Mouse (Mus musculus): ENCODE measurements around the gene Pkdcc. TPM values are rescaled to one million over a fixed set of nuclear protein-coding genes. Genes with fewer than 3 reads are reported as not detected.
A peak's percentile ranks its signal among the peaks of the same experiment; 100 is the strongest.

Gene Pkdcc
- polyA plus RNA-seq, 1 experiment from 2014 or later, result 10.7 TPM

DNA sequence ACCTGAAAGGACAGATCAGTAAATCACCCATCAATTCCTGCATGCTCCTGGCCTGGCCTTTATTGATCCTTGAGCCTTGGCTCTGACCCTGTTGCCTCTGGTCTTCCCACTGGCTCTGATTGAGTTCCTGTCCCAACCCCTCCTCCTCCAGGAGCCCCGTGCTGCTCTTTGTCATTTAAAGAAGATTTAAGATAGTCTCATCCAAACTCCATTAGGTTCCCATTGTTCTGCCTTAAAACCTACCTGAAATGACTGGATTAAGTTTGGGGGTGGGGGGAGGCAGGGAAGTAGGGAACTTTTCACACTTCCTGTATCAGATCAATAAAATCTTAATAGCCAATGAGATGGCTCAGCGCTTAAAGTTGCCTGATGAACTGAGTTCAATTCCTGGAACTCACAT is 33.4 kb downstream of the Pkdcc start:
- ATAC-seq (replicated peaks; ENCODE audit: insufficient number of reproducible peaks, insufficient read depth, low FRiP score, low read depth), result no peak
- Histone ChIP-seq H3K9ac (no peak overlapping the region), H3K27me3 (peaks cover 9% of the 10 kb centered on the region; the same call in 1 of the 2 replicates), H3K36me3 (no peaks in the 10 kb centered on the region), H3K9me3 (replicated peaks) (no peaks in the 10 kb centered on the region), H3K4me2 (no peak overlapping the region), H3K4me3 (no peak overlapping the region), H3K4me1 (replicated peaks) (peaks cover 7% of the 10 kb centered on the region), H3K27ac (no peak overlapping the region)
- WGBS, result 48% methylated on average over 2 of the region's 2 CpGs

DNA sequence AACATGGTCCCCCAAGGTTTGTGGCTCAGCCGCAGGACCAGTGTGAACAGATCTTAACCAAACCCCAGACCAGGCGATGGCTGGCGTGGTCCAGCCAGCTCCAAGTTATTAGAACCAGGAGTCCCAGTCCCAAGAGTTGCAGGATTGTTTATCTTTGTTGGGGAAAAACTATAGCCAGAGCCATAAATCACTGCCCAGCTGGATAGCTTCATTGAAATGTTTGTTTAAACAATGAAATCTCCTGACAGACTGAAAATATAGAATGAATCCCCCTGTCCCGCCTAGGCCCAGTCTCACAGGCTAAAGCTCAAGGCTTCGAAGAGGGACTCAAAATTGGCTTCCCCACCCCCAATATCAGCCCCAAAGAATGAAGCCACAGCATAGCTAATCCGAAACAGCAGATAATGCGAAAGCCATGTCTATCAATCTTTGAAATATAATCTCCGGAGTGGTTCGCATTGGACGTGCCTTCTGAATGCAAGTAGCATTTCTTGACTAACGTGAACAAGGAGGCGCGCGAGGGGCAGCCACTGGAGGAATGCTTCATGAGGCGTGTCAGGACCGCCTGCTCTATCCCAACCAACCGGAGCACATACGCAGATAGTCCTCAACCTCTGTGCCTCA is 35.9 kb downstream of the Pkdcc start:
- H3K27ac ChIP-seq, result no peak overlapping the region
- H3K9me3 ChIP-seq (replicated peaks), result no peaks in the 10 kb centered on the region
- no peak overlapping the region for H3K9ac ChIP-seq
- no peak overlapping the region for H3K4me2 ChIP-seq
- H3K4me3 ChIP-seq, result no peak overlapping the region
- H3K4me1 ChIP-seq (replicated peaks), result peaks cover 7% of the 10 kb centered on the region
- ATAC-seq (replicated peaks; ENCODE audit: insufficient number of reproducible peaks, insufficient read depth, low FRiP score, low read depth), result no peak
- H3K27me3 ChIP-seq, result peaks cover 9% of the 10 kb centered on the region; the same call in 1 of the 2 replicates
- no peaks in the 10 kb centered on the region for H3K36me3 ChIP-seq
- WGBS, result 78% methylated on average over 18 of the region's 18 CpGs

DNA sequence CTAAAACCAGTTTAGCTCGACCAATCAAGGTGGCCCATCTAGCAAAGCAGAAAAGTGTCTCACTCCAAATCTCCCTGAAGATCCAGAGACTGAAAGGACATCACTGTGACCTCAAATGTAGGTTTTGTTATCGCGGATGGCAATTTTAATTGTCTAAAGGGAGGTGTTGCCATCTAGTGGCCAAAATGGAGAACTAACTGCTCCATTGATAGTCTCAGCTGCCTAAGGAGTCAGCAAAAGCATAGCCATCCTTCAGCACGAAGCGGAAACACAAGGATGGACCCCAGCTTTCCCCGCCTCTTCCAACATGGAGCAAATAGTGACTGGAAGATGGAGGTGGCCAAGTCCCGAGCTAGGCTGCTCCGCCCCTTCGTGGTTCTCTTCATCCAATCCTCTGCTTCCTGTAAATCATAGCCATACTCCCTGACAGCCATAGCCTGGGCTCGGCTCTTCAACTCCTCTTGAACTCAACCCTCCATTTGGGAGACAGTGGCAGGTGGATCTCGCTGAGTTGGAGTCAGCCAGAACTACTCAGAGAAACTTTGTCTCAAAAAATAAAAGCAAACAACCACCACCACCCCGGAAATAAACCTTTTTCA is 38.1 kb downstream of the Pkdcc start:
- Histone ChIP-seq H3K4me3 (no peak overlapping the region), H3K36me3 (no peaks in the 10 kb centered on the region), H3K4me1 (replicated peaks) (no peaks in the 10 kb centered on the region), H3K4me2 (no peak overlapping the region), H3K27me3 (peaks cover 9% of the 10 kb centered on the region; the same call in 1 of the 2 replicates), H3K9ac (no peak overlapping the region), H3K9me3 (replicated peaks) (no peaks in the 10 kb centered on the region), H3K27ac (no peak overlapping the region)
- 26% methylated on average over 12 of the region's 12 CpGs for WGBS
- ATAC-seq (replicated peaks; ENCODE audit: insufficient number of reproducible peaks, insufficient read depth, low FRiP score, low read depth), result no peak

DNA sequence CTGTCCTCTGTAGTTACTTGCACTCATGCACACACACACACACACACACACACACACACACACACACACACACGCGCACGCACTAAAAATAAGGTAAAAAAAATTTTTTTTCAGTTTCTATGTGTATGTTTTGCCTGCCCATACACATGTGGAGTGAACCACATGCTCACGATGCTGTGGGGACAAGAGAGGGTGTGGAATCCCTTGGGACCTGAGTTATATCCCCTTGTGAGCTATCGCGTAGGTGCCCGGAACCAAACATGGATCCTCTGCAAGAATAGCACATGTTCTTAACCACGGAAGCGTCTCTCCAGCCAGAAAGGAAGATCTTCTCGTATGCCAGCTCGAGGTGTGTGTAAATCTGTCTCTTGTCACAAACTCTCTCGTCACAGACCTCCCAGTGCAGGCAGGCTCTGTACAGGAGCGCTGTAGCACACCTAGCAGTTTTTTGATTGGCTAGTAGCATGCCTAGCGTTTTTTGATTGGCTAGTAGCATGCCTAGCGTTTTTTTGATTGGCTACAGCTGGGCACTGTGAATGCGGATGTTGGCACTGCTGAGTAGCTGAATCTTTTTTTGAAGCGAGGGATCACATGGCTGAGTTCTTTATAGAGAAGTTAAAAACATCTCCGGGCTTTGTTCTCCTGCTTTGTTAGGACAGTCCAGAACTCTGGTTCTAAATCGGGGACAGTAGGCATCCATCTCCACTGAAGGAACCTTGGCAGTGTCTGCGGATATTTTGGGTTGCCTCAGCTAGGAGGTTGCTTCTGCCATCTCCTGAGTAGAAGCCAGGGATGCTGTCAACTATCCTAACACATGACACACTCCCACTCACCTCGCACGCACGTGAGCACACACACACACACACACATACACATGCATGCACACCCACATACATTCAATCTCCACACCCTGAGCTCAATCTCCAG is 52.4 kb downstream of the Pkdcc start:
- Histone ChIP-seq H3K4me2 (peak overlapping the region; percentile 59), H3K4me1 (replicated peaks) (no peaks in the 10 kb centered on the region; the same call in 1 of the 2 replicates), H3K4me3 (peak overlapping the region; percentile 35), H3K27ac (0 out of 2 replicates have a peak overlapping the region, but pooled peaks have one; percentile 19), H3K36me3 (no peaks in the 10 kb centered on the region), H3K9me3 (replicated peaks) (no peaks in the 10 kb centered on the region), H3K27me3 (no peaks in the 10 kb centered on the region), H3K9ac (peak overlapping the region; percentile 3; the same call in 1 of the 2 replicates)
- 41% methylated on average over 23 of the region's 23 CpGs for WGBS
- peak; percentile 91 for ATAC-seq (replicated peaks; ENCODE audit: insufficient number of reproducible peaks, insufficient read depth, low FRiP score, low read depth)

DNA sequence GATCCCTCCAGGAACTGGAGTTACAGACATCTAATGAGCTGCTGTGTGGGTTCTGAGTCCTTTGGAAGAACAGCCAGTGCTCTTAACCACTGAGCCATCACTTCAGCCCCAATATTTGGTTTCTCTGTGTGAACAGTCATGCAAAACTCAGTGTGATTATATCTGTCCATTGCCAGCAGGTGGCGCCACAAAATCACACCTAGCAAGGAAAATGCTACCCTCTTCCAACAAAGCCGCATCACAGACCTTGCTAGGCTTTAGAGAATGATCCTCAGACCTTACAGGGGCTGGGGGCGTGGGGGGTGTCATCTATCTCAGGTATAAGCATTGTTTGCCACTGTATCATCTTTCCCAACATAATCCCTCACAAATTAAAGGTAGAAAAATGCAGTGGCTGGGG is 56.4 kb downstream of the Pkdcc start:
- no peak overlapping the region for H3K4me2 ChIP-seq
- WGBS, result 3% methylated on average over 3 of the region's 3 CpGs
- no peak overlapping the region for H3K4me3 ChIP-seq
- no peaks in the 10 kb centered on the region for H3K27me3 ChIP-seq
- H3K9me3 ChIP-seq (replicated peaks), result no peaks in the 10 kb centered on the region
- H3K36me3 ChIP-seq, result no peaks in the 10 kb centered on the region
- no peak overlapping the region for H3K27ac ChIP-seq
- peaks cover 14% of the 10 kb centered on the region for H3K4me1 ChIP-seq (replicated peaks)
- no peak for ATAC-seq (replicated peaks; ENCODE audit: insufficient number of reproducible peaks, insufficient read depth, low FRiP score, low read depth)
- H3K9ac ChIP-seq, result no peak overlapping the region

DNA sequence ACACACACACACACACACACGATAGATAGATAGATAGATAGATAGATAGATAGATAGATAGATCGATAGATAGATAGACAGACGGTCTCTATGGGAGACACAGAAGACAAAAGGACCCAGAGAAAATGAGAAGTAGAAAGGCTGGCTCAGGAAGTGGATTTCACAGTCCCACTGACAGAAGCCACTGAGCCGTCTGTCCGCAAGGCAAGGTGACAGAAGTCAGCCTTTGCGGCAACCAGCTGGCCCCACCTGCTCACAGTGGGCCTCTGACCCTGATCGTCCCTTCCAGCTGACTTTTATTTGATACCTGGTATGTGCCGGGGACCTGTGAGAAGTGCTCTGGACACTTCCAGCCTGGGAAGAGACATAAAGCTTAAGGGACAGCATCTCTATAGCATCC is 57.5 kb downstream of the Pkdcc start:
- Histone ChIP-seq H3K27ac (no peak overlapping the region), H3K4me2 (no peak overlapping the region), H3K27me3 (no peaks in the 10 kb centered on the region), H3K9me3 (replicated peaks) (no peaks in the 10 kb centered on the region), H3K9ac (no peak overlapping the region), H3K36me3 (no peaks in the 10 kb centered on the region), H3K4me3 (no peak overlapping the region), H3K4me1 (replicated peaks) (peaks cover 25% of the 10 kb centered on the region)
- WGBS, result 58% methylated on average over 8 of the region's 8 CpGs
- ATAC-seq (replicated peaks; ENCODE audit: insufficient number of reproducible peaks, insufficient read depth, low FRiP score, low read depth), result no peak

DNA sequence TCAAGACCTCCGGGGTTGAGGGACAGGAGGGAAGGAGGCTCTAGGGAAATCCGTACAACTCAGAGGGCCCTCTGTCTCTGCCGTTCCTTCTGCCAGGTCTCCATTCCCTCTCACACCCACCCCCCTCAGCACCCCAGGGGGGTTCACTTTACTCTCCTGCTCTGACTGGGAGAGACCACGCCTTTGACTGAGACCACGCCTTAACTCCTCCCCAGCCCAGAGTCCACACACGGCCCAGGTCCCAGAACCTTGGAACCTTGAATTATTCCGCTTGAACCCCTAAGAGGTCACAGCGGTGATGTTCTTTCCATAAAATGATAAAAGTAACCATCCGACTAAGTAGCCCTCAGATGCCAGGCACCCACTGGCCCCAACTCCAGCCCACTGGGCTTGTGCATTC is 58.5 kb downstream of the Pkdcc start:
- ATAC-seq (replicated peaks; ENCODE audit: insufficient number of reproducible peaks, insufficient read depth, low FRiP score, low read depth), result no peak
- Histone ChIP-seq H3K27me3 (no peaks in the 10 kb centered on the region), H3K4me2 (peak overlapping the region; percentile 29; the same call in 1 of the 2 replicates), H3K4me3 (no peak overlapping the region), H3K27ac (no peak overlapping the region), H3K9ac (no peak overlapping the region), H3K4me1 (replicated peaks) (peaks cover 35% of the 10 kb centered on the region), H3K36me3 (no peaks in the 10 kb centered on the region), H3K9me3 (replicated peaks) (no peaks in the 10 kb centered on the region)
- WGBS, result 26% methylated on average over 9 of the region's 9 CpGs

DNA sequence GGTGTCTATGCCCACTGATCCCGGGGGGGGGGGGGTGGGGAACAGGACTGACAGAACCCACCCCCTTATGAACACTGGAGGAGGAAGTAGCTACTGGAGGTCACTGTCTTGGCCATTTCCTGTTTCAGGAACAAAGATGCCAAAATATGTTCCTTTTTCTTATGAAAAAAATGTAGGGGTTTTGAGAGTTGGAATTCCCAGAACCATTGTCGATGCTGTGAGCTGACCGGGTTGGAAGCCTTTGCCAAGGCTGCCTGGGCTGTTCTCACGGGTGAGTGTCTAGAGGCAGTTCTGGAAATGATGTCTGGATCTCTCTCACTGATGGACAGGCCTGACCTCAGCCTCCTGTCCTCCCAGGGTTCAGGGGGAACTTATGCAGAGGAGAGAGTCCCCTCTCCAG is 59.0 kb downstream of the Pkdcc start:
- Histone ChIP-seq H3K9me3 (replicated peaks) (no peaks in the 10 kb centered on the region), H3K27ac (no peak overlapping the region), H3K27me3 (no peaks in the 10 kb centered on the region), H3K4me3 (no peak overlapping the region), H3K9ac (no peak overlapping the region), H3K36me3 (no peaks in the 10 kb centered on the region), H3K4me1 (replicated peaks) (peaks cover 40% of the 10 kb centered on the region), H3K4me2 (no peak overlapping the region)
- ATAC-seq (replicated peaks; ENCODE audit: insufficient number of reproducible peaks, insufficient read depth, low FRiP score, low read depth), result no peak
- WGBS, result 30% methylated on average over 4 of the region's 4 CpGs

Other genes starting within 250 kb of the Pkdcc start
- gene Eml4, start 135.6 kb downstream of the Pkdcc start, polyA plus RNA-seq (2015; fragmentation: Nextera tagmentation; extraction: Ambion mirVana), result 11.0 and 16.3 TPM in 2 replicates